In the genomic region with DNA sequence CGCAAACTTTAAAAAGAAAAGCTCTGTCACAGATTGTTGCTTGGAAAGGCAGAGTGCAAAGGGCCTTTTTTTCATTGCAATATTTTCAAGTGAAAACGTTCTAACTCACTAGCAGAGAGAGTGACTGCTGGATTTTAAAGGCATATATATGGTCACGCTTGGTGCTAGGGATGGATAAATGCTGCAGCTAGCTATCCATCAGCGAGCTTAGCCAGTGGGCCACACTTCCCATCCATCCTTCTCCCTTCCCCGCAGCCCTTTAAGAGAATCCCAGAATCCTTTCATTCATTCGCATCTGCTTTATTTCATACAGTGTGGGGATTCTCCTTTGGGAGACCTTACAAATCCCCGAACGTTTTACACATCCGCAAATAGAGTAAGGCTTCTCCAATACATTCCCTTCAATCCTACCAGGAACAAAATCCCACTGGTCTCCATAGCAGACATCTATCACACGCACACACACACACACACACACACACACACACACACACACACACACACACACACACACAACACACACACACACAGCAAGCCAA, we compare ENCODE assay signal across 9 mouse cellular contexts. TPM values are rescaled to one million over a fixed set of nuclear protein-coding genes. Genes with fewer than 3 reads are reported as not detected.
A peak's percentile ranks its signal among the peaks of the same experiment; 100 is the strongest.
DNase-seq lines count a peak whose midpoint lies in the region; ATAC-seq and TF ChIP-seq lines count a peak whose summit lies in the region.
"Had no signal": no experiment of that assay in that cellular context is flagged by ENCODE, and none has a peak within 500 bp of the region (broad histone marks: within the 10 kb centered on the region; RNA-seq: fewer than 3 reads in every experiment).

No protein-coding gene starts in this region.

- H3K27me3 ChIP-seq in heart, embryonic 10.5 days (ENCODE audit: insufficient read depth, poor library complexity, severe bottlenecking): peaks cover 5% of the 10 kb centered on the region; the same call in 1 of the 2 replicates
- H3K27me3 ChIP-seq in ES-Bruce4 (ENCODE audit: control insufficient read depth, insufficient read depth, low read length, poor library complexity, severe bottlenecking): peaks cover 1% of the 10 kb centered on the region; the same call in 1 of the 2 replicates
- H3K27me3 ChIP-seq in forebrain, embryonic 15.5 days: no peaks in the 10 kb centered on the region
- H3K27me3 ChIP-seq in liver, embryonic 16.5 days (ENCODE audit: control insufficient read depth, insufficient read depth, low read depth, low read length): peaks cover 18% of the 10 kb centered on the region
- H3K27me3 ChIP-seq: CH12.LX had no signal

- H3K4me2 ChIP-seq in forebrain, embryonic 15.5 days (replicated peaks): peak overlapping the region; percentile 81
- peak overlapping the region; percentile 64 for H3K4me2 ChIP-seq in liver, embryonic 16.5 days (ENCODE audit: low read depth, low read length)

- intact Hi-C loops in heart, postnatal 10 days (cut with DNase I): no loop called here
- intact Hi-C loops in gastrocnemius, postnatal 14 days (cut with DNase I; ENCODE audit: low total_unique reads): no loop called here

- 22% methylated on average over 10 of the region's 10 CpGs for WGBS in heart, embryonic 10.5 days
- WGBS in forebrain, embryonic 15.5 days: 22% methylated on average over 10 of the region's 10 CpGs
- WGBS in liver, embryonic 16.5 days (ENCODE audit: insufficient replicate concordance): 47% methylated on average over 10 of the region's 10 CpGs

- DNase-seq in heart, embryonic 10.5 days (ENCODE audit: low spot score): no peak
- DNase-seq in heart, postnatal 10 days: no peak
- DNase-seq in gastrocnemius, postnatal 14 days: no peak
- no peak for DNase-seq in spleen, postnatal 4 days (ENCODE audit: low spot score in 2 of 2)
- no peak for DNase-seq in frontal cortex, postnatal 10 days (ENCODE audit: low spot score in 2 of 2)

- TF ChIP-seq EP300 in ES-Bruce4 (IDR thresholded peaks at IDR 0.05; ENCODE audit: insufficient read depth, low read depth, low read length): no peak

- ATAC-seq in forebrain, embryonic 15.5 days (replicated peaks): peak; percentile 42
- ATAC-seq in liver, embryonic 16.5 days (ENCODE audit: low read depth): no peak

- peak overlapping the region; percentile 66 for H3K4me3 ChIP-seq in heart, embryonic 10.5 days
- H3K4me3 ChIP-seq in ES-Bruce4 (ENCODE audit: low read depth, low read length): peak overlapping the region; percentile 87
- H3K4me3 ChIP-seq in forebrain, embryonic 15.5 days: peak overlapping the region; percentile 46
- peak overlapping the region; percentile 52; the same call in 1 of the 2 replicates for H3K4me3 ChIP-seq in liver, embryonic 16.5 days (ENCODE audit: low read depth, low read length)

- H3K36me3 ChIP-seq in heart, embryonic 10.5 days: no peaks in the 10 kb centered on the region
- no peaks in the 10 kb centered on the region for H3K36me3 ChIP-seq in ES-Bruce4 (ENCODE audit: control insufficient read depth, insufficient read depth, low read length, poor library complexity, severe bottlenecking)
- no peaks in the 10 kb centered on the region for H3K36me3 ChIP-seq in forebrain, embryonic 15.5 days
- H3K36me3 ChIP-seq in liver, embryonic 16.5 days (ENCODE audit: control insufficient read depth, insufficient read depth): no peaks in the 10 kb centered on the region

- H3K27ac ChIP-seq in heart, embryonic 10.5 days: peak overlapping the region; percentile 91
- no peak overlapping the region for H3K27ac ChIP-seq in ES-Bruce4 (ENCODE audit: insufficient read depth, low read length)
- peak overlapping the region; percentile 72 for H3K27ac ChIP-seq in forebrain, embryonic 15.5 days (replicated peaks)
- no peak overlapping the region for H3K27ac ChIP-seq in liver, embryonic 16.5 days (ENCODE audit: low read length)

- no peaks in the 10 kb centered on the region for H3K9me3 ChIP-seq in heart, embryonic 10.5 days
- H3K9me3 ChIP-seq in ES-Bruce4 (replicated peaks; ENCODE audit: control insufficient read depth, insufficient read depth, low read length, poor library complexity, severe bottlenecking): no peaks in the 10 kb centered on the region
- H3K9me3 ChIP-seq in forebrain, embryonic 15.5 days: no peaks in the 10 kb centered on the region
- H3K9me3 ChIP-seq in liver, embryonic 16.5 days (replicated peaks; ENCODE audit: control insufficient read depth, low read length): no peaks in the 10 kb centered on the region

- no peak for TF ChIP-seq POLR2A in ES-Bruce4 (IDR thresholded peaks at IDR 0.05; ENCODE audit: insufficient read depth, low read length)

- H3K4me1 ChIP-seq in heart, embryonic 10.5 days: peaks cover 16% of the 10 kb centered on the region; the same call in 1 of the 2 replicates
- peaks cover 7% of the 10 kb centered on the region for H3K4me1 ChIP-seq in ES-Bruce4 (ENCODE audit: control insufficient read depth, insufficient read depth, low read length)
- peaks cover 17% of the 10 kb centered on the region for H3K4me1 ChIP-seq in forebrain, embryonic 15.5 days
- H3K4me1 ChIP-seq in liver, embryonic 16.5 days (ENCODE audit: control insufficient read depth, low read depth, low read length): no peaks in the 10 kb centered on the region; the same call in none of the 2 replicates

- TF ChIP-seq CTCF in ES-Bruce4 (IDR thresholded peaks at IDR 0.05; ENCODE audit: low read depth, low read length): no peak

- H3K9ac ChIP-seq in ES-Bruce4 (ENCODE audit: low read depth, poor library complexity, severe bottlenecking): 0 out of 2 replicates have a peak overlapping the region, but pooled peaks have one; percentile 75
- H3K9ac ChIP-seq in forebrain, embryonic 15.5 days (replicated peaks): peak overlapping the region; percentile 64
- no peak overlapping the region for H3K9ac ChIP-seq in liver, embryonic 16.5 days (ENCODE audit: low read depth, low read length)

RNA-seq across cellular contexts. Expression of gene Pik3r1, which starts 32.9 kb away (rescaled TPM):
- polyA plus RNA-seq in heart, embryonic 10.5 days (2016; fragmentation: Nextera tagmentation; extraction: Ambion mirVana): 13.6 and 14.4 TPM in 2 replicates
- 10 to 100 TPM; 42.0 to 84.3 TPM for total RNA-seq in heart, postnatal 10 days (2021)
- polyA plus RNA-seq in ES-Bruce4 (2011; ENCODE audit: insufficient read depth, insufficient read length, low read depth, missing spikeins): 7.2 and 7.5 TPM in 2 replicates
- 39.3 and 40.3 TPM in 2 replicates for polyA plus RNA-seq in forebrain, embryonic 15.5 days (2015; fragmentation: Nextera tagmentation; extraction: Ambion mirVana)
- 18.4 and 18.6 TPM in 2 replicates for polyA plus RNA-seq in liver, embryonic 16.5 days (2015; fragmentation: Nextera tagmentation; extraction: Ambion mirVana)
- total RNA-seq in gastrocnemius, postnatal 14 days (2021): 10 to 100 TPM; 26.3 to 38.8 TPM

Comparison
In these comparisons a context has a peak if more than half of its experiments do, and no peak if none do; other contexts are left out.
1. H3K27ac ChIP-seq: peak in heart, embryonic 10.5 days (single experiment) and forebrain, embryonic 15.5 days (single experiment); none in ES-Bruce4 (single experiment) and liver, embryonic 16.5 days (single experiment).
2. Peak in every context shown above with its lines, with median percentiles within 50 percentile points of each other: H3K4me3 ChIP-seq.